Mouse (Mus musculus): ENCODE data around the gene Efcab6. TPM values are rescaled to one million over a fixed set of nuclear protein-coding genes. Genes with fewer than 3 reads are reported as not detected.

Gene Efcab6
- polyA plus RNA-seq, 1 experiment from 2014 or later, result 0.29 TPM

DNA sequence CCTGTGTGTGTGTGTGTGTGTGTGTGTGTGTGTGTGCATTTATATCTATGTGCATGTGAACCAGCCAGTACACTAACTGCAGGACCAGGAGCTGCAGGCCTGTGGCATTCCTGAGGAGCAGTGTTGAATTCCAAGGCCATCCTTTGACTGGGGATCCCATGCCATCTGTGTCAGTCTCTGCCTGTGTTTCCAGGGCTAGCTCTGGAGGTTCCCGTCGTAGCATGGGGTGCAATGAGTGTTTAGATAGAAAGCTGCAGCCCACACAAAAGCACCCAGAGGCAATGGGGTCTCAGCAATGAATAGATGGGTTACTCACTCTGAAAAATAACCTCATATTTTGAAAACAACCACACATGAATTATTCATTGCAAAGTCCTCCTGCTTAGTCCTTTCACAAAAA is 126.7 kb downstream of the Efcab6 start:
- Histone ChIP-seq H3K36me3 (ENCODE audit: control insufficient read depth, insufficient read depth, low read length) (no peaks in the 10 kb centered on the region), H3K27ac (ENCODE audit: low read depth, low read length) (no peak overlapping the region), H3K9ac (ENCODE audit: low read length) (no peak overlapping the region), H3K9me3 (ENCODE audit: control insufficient read depth, low read length) (no peaks in the 10 kb centered on the region), H3K4me2 (no peak overlapping the region), H3K27me3 (ENCODE audit: control insufficient read depth, insufficient read depth, low read length) (no peaks in the 10 kb centered on the region), H3K4me3 (ENCODE audit: low read depth, low read length) (no peak overlapping the region), H3K4me1 (ENCODE audit: control insufficient read depth, insufficient read depth, low read length) (no peaks in the 10 kb centered on the region)
- ATAC-seq (ENCODE audit: low FRiP score) (no peak), DNase-seq (ENCODE audit: low spot score, missing footprints) (peak; percentile 59)
- 66% methylated on average over 2 of the region's 2 CpGs for WGBS

- no peak overlapping the region for H3K4me2 ChIP-seq
- WGBS, result 88% methylated on average over 4 of the region's 4 CpGs
- H3K4me3 ChIP-seq (ENCODE audit: low read depth, low read length), result no peak overlapping the region
- H3K27ac ChIP-seq (ENCODE audit: low read depth, low read length), result no peak overlapping the region
- no peaks in the 10 kb centered on the region for H3K9me3 ChIP-seq (ENCODE audit: control insufficient read depth, low read length)
- no peak for ATAC-seq (ENCODE audit: low FRiP score)
- H3K9ac ChIP-seq (ENCODE audit: low read length), result no peak overlapping the region
- no peaks in the 10 kb centered on the region for H3K27me3 ChIP-seq (ENCODE audit: control insufficient read depth, insufficient read depth, low read length)
- H3K36me3 ChIP-seq (ENCODE audit: control insufficient read depth, insufficient read depth, low read length), result no peaks in the 10 kb centered on the region
- peak; percentile 37 for DNase-seq (ENCODE audit: low spot score, missing footprints)
- H3K4me1 ChIP-seq (ENCODE audit: control insufficient read depth, insufficient read depth, low read length), result no peaks in the 10 kb centered on the region
Measured at GRCm38 (mm10) chr15:83936506-83936905, 128.7 kb downstream of the Efcab6 start.

DNA sequence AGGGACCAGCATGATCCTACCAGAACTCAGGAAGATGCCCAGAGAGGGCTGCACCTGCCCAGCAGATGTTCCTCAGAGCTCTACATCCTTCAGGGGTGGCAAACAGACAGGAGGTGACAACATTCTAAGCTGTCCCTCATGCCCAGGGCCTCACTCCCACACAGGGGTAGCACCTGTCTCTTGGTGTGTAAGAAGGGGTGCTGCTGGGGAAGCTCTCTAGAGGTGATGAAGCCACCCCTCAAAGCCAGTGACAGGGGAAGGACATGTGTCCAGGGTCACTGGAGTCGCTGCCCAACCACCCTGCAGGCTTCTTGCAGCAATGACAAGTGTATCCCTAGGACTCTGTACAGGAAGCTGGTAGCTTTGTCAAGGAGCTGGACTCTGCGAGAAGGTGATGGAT is 130.4 kb downstream of the Efcab6 start:
- Histone ChIP-seq H3K4me2 (no peak overlapping the region), H3K27ac (ENCODE audit: low read depth, low read length) (no peak overlapping the region), H3K36me3 (ENCODE audit: control insufficient read depth, insufficient read depth, low read length) (no peaks in the 10 kb centered on the region), H3K4me1 (ENCODE audit: control insufficient read depth, insufficient read depth, low read length) (no peaks in the 10 kb centered on the region), H3K4me3 (ENCODE audit: low read depth, low read length) (no peak overlapping the region), H3K9me3 (ENCODE audit: control insufficient read depth, low read length) (no peaks in the 10 kb centered on the region), H3K9ac (ENCODE audit: low read length) (no peak overlapping the region), H3K27me3 (ENCODE audit: control insufficient read depth, insufficient read depth, low read length) (no peaks in the 10 kb centered on the region)
- 85% methylated on average over 2 of the region's 2 CpGs for WGBS
- DNase-seq (ENCODE audit: low spot score, missing footprints), result peak; percentile 53
- ATAC-seq (ENCODE audit: low FRiP score), result no peak

- Histone ChIP-seq H3K9ac (ENCODE audit: low read length) (no peak overlapping the region), H3K27ac (ENCODE audit: low read depth, low read length) (no peak overlapping the region), H3K4me2 (no peak overlapping the region), H3K9me3 (ENCODE audit: control insufficient read depth, low read length) (no peaks in the 10 kb centered on the region), H3K27me3 (ENCODE audit: control insufficient read depth, insufficient read depth, low read length) (no peaks in the 10 kb centered on the region), H3K4me3 (ENCODE audit: low read depth, low read length) (no peak overlapping the region), H3K36me3 (ENCODE audit: control insufficient read depth, insufficient read depth, low read length) (no peaks in the 10 kb centered on the region), H3K4me1 (ENCODE audit: control insufficient read depth, insufficient read depth, low read length) (no peaks in the 10 kb centered on the region)
- DNase-seq (ENCODE audit: low spot score, missing footprints) (no peak), ATAC-seq (ENCODE audit: low FRiP score) (no peak)
- 61% methylated on average over 3 of the region's 3 CpGs for WGBS
Measured at GRCm38 (mm10) chr15:83925338-83925737, 139.8 kb downstream of the Efcab6 start.

DNA sequence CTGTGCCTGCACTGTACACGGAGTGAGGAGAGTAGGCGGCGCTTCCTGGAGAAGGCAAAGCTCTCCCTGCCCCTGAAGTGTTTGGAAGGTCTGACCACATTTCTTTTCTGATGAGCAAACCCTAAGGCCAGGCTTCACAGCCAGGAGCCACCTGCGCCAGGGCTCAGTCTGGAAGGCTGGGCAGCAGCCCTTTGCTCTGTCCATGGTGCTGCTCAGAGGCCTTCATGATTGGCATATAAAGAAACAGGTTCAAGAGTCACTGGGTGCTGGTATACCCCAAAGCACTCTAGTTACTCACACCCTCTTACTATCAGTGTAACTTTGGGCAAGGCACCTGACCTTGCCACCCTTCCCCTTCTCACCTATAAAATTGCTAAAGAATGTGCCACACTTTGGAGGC is 140.5 kb downstream of the Efcab6 start:
- ATAC-seq (ENCODE audit: low FRiP score) (no peak), DNase-seq (ENCODE audit: low spot score, missing footprints) (no peak)
- H3K4me1 ChIP-seq (ENCODE audit: control insufficient read depth, insufficient read depth, low read length), result no peaks in the 10 kb centered on the region
- H3K9me3 ChIP-seq (ENCODE audit: control insufficient read depth, low read length), result no peaks in the 10 kb centered on the region
- 32% methylated on average over 4 of the region's 4 CpGs for WGBS
- no peak overlapping the region for H3K4me2 ChIP-seq
- H3K4me3 ChIP-seq (ENCODE audit: low read depth, low read length), result no peak overlapping the region
- no peaks in the 10 kb centered on the region for H3K36me3 ChIP-seq (ENCODE audit: control insufficient read depth, insufficient read depth, low read length)
- no peak overlapping the region for H3K27ac ChIP-seq (ENCODE audit: low read depth, low read length)
- no peaks in the 10 kb centered on the region for H3K27me3 ChIP-seq (ENCODE audit: control insufficient read depth, insufficient read depth, low read length)
- no peak overlapping the region for H3K9ac ChIP-seq (ENCODE audit: low read length)

GRCm38 (mm10) chr15:83915376-83915775 is 149.8 kb downstream of the Efcab6 start:
- 90% methylated on average over 10 of the region's 10 CpGs for WGBS
- Histone ChIP-seq H3K9me3 (ENCODE audit: control insufficient read depth, low read length) (no peaks in the 10 kb centered on the region; the same call in 1 of the 2 replicates), H3K4me1 (ENCODE audit: control insufficient read depth, insufficient read depth, low read length) (no peaks in the 10 kb centered on the region), H3K36me3 (ENCODE audit: control insufficient read depth, insufficient read depth, low read length) (no peaks in the 10 kb centered on the region), H3K27me3 (ENCODE audit: control insufficient read depth, insufficient read depth, low read length) (no peaks in the 10 kb centered on the region), H3K4me3 (ENCODE audit: low read depth, low read length) (no peak overlapping the region), H3K27ac (ENCODE audit: low read depth, low read length) (no peak overlapping the region), H3K4me2 (no peak overlapping the region), H3K9ac (ENCODE audit: low read length) (no peak overlapping the region)
- DNase-seq (ENCODE audit: low spot score, missing footprints), result no peak
- no peak for ATAC-seq (ENCODE audit: low FRiP score)

- DNase-seq (ENCODE audit: low spot score, missing footprints) (no peak), ATAC-seq (ENCODE audit: low FRiP score) (no peak)
- H3K27ac ChIP-seq (ENCODE audit: low read depth, low read length), result no peak overlapping the region
- H3K27me3 ChIP-seq (ENCODE audit: control insufficient read depth, insufficient read depth, low read length), result no peaks in the 10 kb centered on the region
- no peaks in the 10 kb centered on the region for H3K4me1 ChIP-seq (ENCODE audit: control insufficient read depth, insufficient read depth, low read length)
- no peak overlapping the region for H3K9ac ChIP-seq (ENCODE audit: low read length)
- H3K4me3 ChIP-seq (ENCODE audit: low read depth, low read length), result no peak overlapping the region
- no peaks in the 10 kb centered on the region; the same call in 1 of the 2 replicates for H3K9me3 ChIP-seq (ENCODE audit: control insufficient read depth, low read length)
- WGBS, result 91% methylated on average over 14 of the region's 14 CpGs
- H3K4me2 ChIP-seq, result no peak overlapping the region
- no peaks in the 10 kb centered on the region for H3K36me3 ChIP-seq (ENCODE audit: control insufficient read depth, insufficient read depth, low read length)
Measured at GRCm38 (mm10) chr15:83913028-83913714, 152.0 kb downstream of the Efcab6 start.

- no peak overlapping the region for H3K4me2 ChIP-seq
- DNase-seq (ENCODE audit: low spot score, missing footprints), result no peak
- no peaks in the 10 kb centered on the region for H3K27me3 ChIP-seq (ENCODE audit: control insufficient read depth, insufficient read depth, low read length)
- no peak overlapping the region for H3K4me3 ChIP-seq (ENCODE audit: low read depth, low read length)
- no peaks in the 10 kb centered on the region for H3K36me3 ChIP-seq (ENCODE audit: control insufficient read depth, insufficient read depth, low read length)
- no peak overlapping the region for H3K9ac ChIP-seq (ENCODE audit: low read length)
- whole genome bisulfite sequencing, result 83% methylated on average over 13 of the region's 13 CpGs
- H3K9me3 ChIP-seq (ENCODE audit: control insufficient read depth, low read length), result no peaks in the 10 kb centered on the region
- no peak overlapping the region for H3K27ac ChIP-seq (ENCODE audit: low read depth, low read length)
- no peaks in the 10 kb centered on the region for H3K4me1 ChIP-seq (ENCODE audit: control insufficient read depth, insufficient read depth, low read length)
- ATAC-seq (ENCODE audit: low FRiP score), result no peak
Measured at GRCm38 (mm10) chr15:83906472-83906871, 158.7 kb downstream of the Efcab6 start.

- no peak for DNase-seq (ENCODE audit: low spot score, missing footprints)
- no peaks in the 10 kb centered on the region for H3K27me3 ChIP-seq (ENCODE audit: control insufficient read depth, insufficient read depth, low read length)
- no peak overlapping the region for H3K4me3 ChIP-seq (ENCODE audit: low read depth, low read length)
- H3K36me3 ChIP-seq (ENCODE audit: control insufficient read depth, insufficient read depth, low read length), result no peaks in the 10 kb centered on the region
- WGBS, result 47% methylated on average over 9 of the region's 9 CpGs
- no peak overlapping the region for H3K9ac ChIP-seq (ENCODE audit: low read length)
- no peak overlapping the region for H3K27ac ChIP-seq (ENCODE audit: low read depth, low read length)
- peaks cover 6% of the 10 kb centered on the region; the same call in 1 of the 2 replicates for H3K4me1 ChIP-seq (ENCODE audit: control insufficient read depth, insufficient read depth, low read length)
- no peak overlapping the region for H3K4me2 ChIP-seq
- no peak for ATAC-seq (ENCODE audit: low FRiP score)
- no peaks in the 10 kb centered on the region for H3K9me3 ChIP-seq (ENCODE audit: control insufficient read depth, low read length)
Measured at GRCm38 (mm10) chr15:83897286-83897685, 167.9 kb downstream of the Efcab6 start.
